Mouse (Mus musculus): ENCODE data around the gene Ltn1.
A peak's percentile ranks its signal among the peaks of the same experiment; 100 is the strongest.

Ltn1 gene

DNA sequence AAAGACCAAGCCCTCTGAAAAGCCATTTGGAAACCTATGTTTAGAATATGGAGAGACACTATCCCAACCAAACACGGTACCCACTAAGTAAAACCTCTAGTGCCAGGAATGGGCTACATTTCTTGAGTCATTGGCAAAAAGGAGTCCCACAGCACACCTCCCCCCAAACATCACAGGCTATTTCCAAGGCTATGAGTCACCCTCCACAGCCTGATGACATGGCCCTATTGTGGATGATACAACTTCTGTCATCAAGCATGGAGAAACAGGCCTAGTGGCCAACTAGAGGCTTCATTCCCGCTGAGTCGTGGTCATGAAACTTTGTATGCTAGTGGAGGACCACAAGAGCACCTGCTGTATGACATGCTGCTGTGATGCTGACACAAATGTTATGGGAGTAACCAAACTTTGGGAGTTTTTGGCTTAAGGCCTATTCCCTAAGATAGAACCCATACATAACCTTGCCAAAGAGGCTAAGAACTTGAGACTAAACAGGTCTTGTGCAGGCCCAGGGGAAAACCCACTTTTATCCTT is 44.9 kb downstream of the Ltn1 start:
- DNase-seq (ENCODE audit: low read depth) = peak; percentile 46

DNA sequence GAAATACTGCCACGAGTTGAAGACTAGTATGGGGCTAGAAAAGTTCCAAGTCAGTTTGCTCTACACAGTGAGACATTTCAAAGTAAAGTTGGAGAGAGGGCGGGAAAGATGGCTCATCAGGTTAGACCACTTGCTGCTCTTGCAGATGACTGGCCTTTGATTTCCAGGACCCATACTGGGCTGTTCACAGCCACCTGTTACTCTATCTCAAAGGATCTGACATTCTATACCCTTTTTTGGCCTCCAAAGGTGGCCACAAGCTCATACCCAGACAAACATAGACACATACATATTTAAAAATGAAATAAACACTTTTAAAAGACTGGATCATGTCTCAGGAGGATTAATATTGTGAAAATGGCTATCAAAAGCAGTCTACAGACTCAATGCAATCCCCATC is 48.0 kb downstream of the Ltn1 start:
- no peak for DNase-seq (ENCODE audit: low read depth)

DNA sequence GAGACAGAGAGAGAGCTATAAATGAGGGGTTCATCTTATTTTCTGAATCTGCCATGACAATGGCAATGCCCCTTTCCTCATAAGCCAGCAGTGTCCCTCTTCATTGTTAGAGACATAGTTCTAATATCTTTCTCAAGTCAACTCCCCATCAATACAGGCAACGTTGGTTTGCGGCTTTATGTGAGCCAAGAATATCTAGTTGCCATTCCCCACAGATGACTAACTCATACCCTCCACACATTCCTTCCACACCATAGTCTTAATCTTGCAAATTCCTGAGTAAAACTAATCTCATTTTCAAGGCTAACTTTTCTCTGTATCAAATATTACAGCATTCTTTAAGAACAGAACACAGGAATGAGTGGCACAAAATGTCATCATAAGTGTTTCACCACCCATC is 49.4 kb downstream of the Ltn1 start:
- DNase-seq (ENCODE audit: low read depth) = peak; percentile 40

DNA sequence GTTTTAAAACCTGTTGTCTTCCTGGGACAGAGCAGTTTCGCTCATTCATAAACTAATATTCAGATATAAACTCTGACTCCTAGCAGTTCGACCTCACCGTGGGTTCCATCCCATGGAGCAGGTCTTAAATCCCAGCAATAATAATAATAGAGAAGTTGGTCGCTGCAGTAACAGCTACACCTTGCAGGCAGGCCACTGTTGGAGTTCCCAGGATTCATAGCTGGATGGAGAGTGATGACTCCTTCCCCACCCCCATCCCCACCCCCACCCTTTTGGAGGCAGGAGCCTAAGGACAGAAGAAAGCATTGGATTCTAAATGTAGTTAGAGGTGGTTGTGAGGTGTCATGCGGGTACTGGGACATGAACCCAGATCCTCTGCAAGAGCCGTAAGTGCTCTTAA is 66.0 kb downstream of the Ltn1 start:
- no peak for DNase-seq (ENCODE audit: low read depth)

DNA sequence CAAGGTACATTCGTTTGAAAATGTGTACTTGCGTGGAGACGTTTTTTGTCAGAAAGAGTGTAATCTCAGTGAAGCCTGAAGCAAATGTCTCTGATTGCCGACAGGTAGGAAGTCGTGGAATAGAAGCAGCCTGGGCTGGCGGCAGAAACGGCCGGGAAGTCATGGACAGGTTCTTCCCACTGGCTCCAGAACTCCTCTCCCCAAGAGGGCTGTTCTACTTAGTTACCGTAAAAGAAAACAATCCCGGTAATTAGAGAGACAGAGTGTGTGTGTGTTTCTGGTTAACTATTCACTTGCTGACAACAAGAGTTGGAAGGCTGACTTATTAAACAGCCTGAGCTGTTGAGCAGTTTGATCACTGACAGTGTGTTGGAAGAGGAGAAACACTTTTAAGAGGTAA is 66.4 kb downstream of the Ltn1 start:
- DNase-seq (ENCODE audit: low read depth) = no peak

GRCm38 (mm10) chr16:87364231-87364630 is 68.2 kb downstream of the Ltn1 start:
- no peak for DNase-seq (ENCODE audit: low read depth)

DNA sequence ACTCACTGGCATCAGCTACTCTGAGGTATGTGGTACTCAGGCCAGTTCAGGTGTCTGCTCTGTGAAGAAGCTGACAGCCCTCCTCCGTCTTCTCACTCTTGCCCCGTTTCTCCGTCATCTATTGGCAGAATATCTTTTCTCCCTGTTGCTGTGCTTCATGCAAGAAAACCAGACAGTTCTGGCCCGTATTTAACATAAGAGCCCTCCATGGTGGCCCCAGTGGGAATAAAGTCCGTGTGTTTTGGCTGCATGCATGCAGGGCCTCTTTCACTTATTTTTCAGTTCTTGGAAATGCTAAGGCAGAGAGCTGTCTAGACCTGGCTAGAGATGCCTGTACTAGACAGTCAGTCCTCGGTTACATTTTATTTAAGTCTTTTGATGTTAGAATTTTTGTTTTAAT is 72.3 kb downstream of the Ltn1 start:
- no peak for DNase-seq (ENCODE audit: low read depth)

GRCm38 (mm10) chr16:87354748-87355147 is 77.7 kb downstream of the Ltn1 start:
- DNase-seq (ENCODE audit: low read depth) = no peak

- DNase-seq (ENCODE audit: low read depth) = peak; percentile 96
Observed at GRCm38 (mm10) chr16:87354075-87354583, 78.3 kb downstream of the Ltn1 start, which contains the start of gene N6amt1. TSS of gene N6amt1 (plus strand) at chr16:87354185.

DNA sequence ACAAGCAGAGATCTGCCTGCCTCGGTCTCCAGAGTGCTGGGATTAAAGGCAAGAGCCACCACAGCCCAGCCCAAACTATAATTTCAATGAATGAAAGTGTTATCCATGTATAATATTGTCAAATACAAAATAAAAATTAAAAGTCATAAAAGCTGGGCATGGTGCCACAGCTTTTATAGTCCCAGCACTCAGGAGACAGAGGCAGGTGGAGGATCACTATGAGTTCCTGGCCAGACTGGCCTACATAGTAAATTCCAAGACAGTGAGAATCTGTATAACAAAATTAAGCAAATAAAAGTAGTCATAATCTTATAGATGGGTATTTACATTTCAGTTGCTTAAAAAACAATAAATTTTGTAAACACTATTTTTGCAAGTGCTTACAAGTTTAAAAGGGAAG is 78.8 kb downstream of the Ltn1 start:
- DNase-seq (ENCODE audit: low read depth) = peak; percentile 13

- DNase-seq (ENCODE audit: low read depth) = no peak
Observed at GRCm38 (mm10) chr16:87351386-87352105, 80.9 kb downstream of the Ltn1 start.

DNA sequence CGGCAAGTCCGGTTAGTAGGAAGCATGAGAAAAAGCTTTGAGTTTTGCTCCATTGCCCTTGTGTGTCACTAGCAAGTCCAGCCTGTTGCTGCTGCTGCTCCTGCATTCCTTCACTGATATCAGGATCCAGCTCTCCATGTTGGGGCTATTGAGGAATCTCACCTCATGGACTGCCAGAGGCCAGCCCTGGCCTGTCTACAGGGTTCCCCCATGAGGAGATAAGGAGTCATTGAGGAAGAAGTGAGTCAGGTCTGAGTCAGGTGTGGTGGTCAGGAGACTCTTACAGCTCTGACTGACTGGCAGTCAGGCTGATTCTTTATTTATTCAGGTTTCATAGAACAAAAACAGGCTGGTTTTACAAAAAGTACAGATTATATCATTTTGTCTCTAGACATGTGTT is 84.3 kb downstream of the Ltn1 start:
- peak; percentile 70 for DNase-seq (ENCODE audit: low read depth)

- DNase-seq (ENCODE audit: low read depth) = no peak
Observed at GRCm38 (mm10) chr16:87341043-87341572, 91.3 kb downstream of the Ltn1 start.

GRCm38 (mm10) chr16:87334756-87335155 is 97.7 kb downstream of the Ltn1 start:
- no peak for DNase-seq (ENCODE audit: low read depth)

DNA sequence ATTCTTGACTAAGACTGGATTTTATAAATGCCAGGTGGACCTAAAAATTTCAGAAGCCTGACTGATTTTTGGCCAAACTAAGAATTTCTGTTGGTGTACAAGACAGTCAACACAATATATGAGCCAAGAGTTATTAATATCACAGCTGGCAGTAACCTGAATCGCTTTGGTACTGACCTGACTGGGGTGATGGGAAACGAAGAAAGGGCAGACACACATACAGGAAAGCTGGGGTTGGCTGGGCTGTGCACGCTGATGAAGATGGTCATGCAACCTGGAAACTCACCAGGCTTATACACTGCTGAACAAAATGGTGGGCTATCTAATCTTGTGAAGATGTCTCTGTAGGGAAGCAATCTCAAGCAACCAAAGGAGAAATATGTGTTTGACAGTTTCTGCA is 102.4 kb downstream of the Ltn1 start:
- no peak for DNase-seq (ENCODE audit: low read depth)
